Mouse (Mus musculus): ENCODE results near the gene Ccl25. TPM values are rescaled to one million over a fixed set of nuclear protein-coding genes. Genes with fewer than 3 reads are reported as not detected.
"Not testable (repeated sequence)": the region's sequence is repeated elsewhere in the genome, so short reads cannot be mapped to it uniquely, and the experiment has no call there.

Gene Ccl25
- polyA plus RNA-seq, 1 experiment from 2014 or later, result 21.7 TPM

DNA sequence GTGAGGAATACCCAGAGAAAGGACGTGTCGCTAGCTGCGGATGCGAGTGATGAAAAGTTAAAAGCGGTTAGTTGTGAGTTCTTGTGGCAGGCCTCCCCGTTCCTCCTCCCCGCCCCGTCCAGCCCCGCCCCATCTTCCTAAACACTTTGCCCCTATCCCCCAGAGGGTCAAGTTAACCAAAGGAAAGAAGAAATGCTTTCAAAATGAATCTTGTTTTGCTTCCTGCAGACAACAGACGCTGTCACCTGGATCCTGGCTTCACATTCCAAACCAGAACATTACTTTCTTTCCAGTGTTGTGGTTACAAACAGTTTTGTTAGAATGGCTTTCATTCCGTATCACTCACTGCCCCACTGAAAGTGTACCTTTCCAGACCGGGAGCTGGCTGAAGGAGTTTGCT lies 23.3 kb downstream of the Ccl25 start:
- 43% methylated on average over 12 of the region's 12 CpGs for WGBS
- no peak for ATAC-seq (replicated peaks)
- H3K27me3 ChIP-seq, result no peaks in the 10 kb centered on the region
- H3K9me3 ChIP-seq, result no peaks in the 10 kb centered on the region
- no peak overlapping the region for H3K4me3 ChIP-seq
- H3K9ac ChIP-seq (replicated peaks), result no peak overlapping the region
- H3K4me2 ChIP-seq (replicated peaks), result no peak overlapping the region
- H3K4me1 ChIP-seq, result no peaks in the 10 kb centered on the region
- H3K27ac ChIP-seq (replicated peaks), result no peak overlapping the region
- no peaks in the 10 kb centered on the region for H3K36me3 ChIP-seq

DNA sequence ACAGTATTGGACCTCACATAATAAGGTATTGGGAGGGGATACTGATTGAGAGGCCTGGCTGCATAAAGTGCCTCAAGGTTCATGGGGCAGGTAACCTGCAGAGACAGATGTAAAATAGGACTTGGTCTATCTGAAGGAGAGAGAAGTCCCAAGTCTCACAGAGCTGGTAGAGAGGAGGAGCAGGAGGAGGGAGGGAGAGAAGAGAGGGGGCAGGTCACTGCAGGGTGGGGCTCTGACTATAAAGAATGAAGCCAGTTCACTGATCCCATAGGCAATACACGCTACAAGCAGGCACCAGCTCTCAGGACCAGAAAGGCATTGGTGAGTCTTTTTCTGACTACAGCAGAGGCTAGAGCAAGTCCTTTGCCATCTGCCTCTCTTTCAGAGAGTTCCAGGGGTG lies 24.3 kb downstream of the Ccl25 start:
- Histone ChIP-seq H3K4me3 (no peak overlapping the region), H3K27me3 (no peaks in the 10 kb centered on the region), H3K27ac (replicated peaks) (no peak overlapping the region), H3K9me3 (no peaks in the 10 kb centered on the region), H3K36me3 (no peaks in the 10 kb centered on the region), H3K4me2 (replicated peaks) (no peak overlapping the region), H3K9ac (replicated peaks) (no peak overlapping the region), H3K4me1 (no peaks in the 10 kb centered on the region)
- WGBS, result 65% methylated on average over 1 of the region's 1 CpGs
- no peak for ATAC-seq (replicated peaks)

DNA sequence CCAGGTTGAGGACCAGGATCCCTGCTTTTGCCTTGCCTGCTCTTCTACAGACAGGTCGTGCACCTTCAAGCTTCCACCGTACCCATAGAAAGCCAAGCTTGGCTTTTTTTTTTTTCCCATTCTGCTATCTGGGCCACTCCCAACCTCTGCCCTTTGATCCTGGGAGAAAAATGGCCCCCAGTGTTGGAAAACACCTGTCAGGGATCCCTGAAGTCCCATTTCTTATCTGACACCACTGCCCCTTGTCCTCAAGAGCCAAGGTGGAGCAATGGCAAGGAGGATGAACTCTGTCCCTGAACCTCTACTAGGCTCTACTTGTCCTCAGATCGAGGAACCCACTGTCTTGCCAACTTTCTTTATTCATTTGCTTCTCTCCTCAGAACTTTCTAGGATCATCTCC lies 25.6 kb downstream of the Ccl25 start:
- WGBS, result 82% methylated on average over 3 of the region's 3 CpGs
- H3K9ac ChIP-seq (replicated peaks), result no peak overlapping the region
- no peak for ATAC-seq (replicated peaks)
- H3K4me3 ChIP-seq, result no peak overlapping the region
- no peak overlapping the region for H3K27ac ChIP-seq (replicated peaks)
- H3K4me1 ChIP-seq, result no peaks in the 10 kb centered on the region
- no peaks in the 10 kb centered on the region for H3K27me3 ChIP-seq
- H3K9me3 ChIP-seq, result no peaks in the 10 kb centered on the region
- H3K36me3 ChIP-seq, result no peaks in the 10 kb centered on the region
- no peak overlapping the region for H3K4me2 ChIP-seq (replicated peaks)

DNA sequence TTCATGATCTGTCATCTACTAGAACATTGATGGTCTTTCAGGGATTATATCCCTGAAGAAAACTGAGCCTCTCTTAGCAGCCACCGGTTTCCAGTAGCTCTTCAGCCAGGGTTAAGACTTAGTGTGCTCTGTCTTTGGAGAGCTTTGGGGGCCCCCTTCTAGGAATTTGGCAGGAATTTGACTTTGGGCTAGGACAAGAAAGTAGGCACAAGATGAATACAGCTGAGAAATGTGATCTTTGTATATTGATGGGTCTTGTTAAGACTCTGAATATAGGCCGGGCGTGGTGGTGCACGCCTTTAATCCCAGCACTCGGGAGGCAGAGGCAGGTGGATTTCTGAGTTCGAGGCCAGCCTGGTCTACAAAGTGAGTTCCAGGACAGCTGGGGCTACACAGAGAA lies 27.6 kb downstream of the Ccl25 start:
- not testable (repeated sequence) for H3K27ac ChIP-seq (replicated peaks); H3K4me3 ChIP-seq; ATAC-seq (replicated peaks); H3K4me2 ChIP-seq (replicated peaks); H3K9me3 ChIP-seq; H3K36me3 ChIP-seq; H3K4me1 ChIP-seq; H3K27me3 ChIP-seq; H3K9ac ChIP-seq (replicated peaks)
- whole genome bisulfite sequencing, result 93% methylated on average over 6 of the region's 6 CpGs

DNA sequence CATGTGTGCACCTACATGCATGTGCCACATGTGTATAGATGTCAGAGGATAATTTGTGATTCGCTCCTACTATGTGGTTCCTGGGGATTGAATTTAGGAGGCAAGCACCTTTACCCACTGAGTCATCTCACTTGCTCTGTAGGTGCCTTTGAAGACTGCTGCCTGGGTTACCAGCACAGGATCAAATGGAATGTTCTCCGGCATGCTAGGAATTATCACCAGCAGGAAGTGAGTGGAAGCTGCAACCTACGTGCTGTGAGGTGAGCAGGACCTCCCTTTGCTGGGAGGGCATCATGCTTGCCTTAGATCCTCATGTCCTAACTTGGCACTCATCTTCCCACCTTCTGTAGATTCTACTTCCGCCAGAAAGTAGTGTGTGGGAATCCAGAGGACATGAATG lies 28.7 kb downstream of the Ccl25 start:
- H3K27me3 ChIP-seq, result no peaks in the 10 kb centered on the region
- no peak for ATAC-seq (replicated peaks)
- H3K4me2 ChIP-seq (replicated peaks), result no peak overlapping the region
- 87% methylated on average over 4 of the region's 4 CpGs for WGBS
- no peak overlapping the region for H3K9ac ChIP-seq (replicated peaks)
- no peak overlapping the region for H3K27ac ChIP-seq (replicated peaks)
- no peaks in the 10 kb centered on the region for H3K4me1 ChIP-seq
- H3K36me3 ChIP-seq, result no peaks in the 10 kb centered on the region
- H3K4me3 ChIP-seq, result no peak overlapping the region
- no peaks in the 10 kb centered on the region for H3K9me3 ChIP-seq

DNA sequence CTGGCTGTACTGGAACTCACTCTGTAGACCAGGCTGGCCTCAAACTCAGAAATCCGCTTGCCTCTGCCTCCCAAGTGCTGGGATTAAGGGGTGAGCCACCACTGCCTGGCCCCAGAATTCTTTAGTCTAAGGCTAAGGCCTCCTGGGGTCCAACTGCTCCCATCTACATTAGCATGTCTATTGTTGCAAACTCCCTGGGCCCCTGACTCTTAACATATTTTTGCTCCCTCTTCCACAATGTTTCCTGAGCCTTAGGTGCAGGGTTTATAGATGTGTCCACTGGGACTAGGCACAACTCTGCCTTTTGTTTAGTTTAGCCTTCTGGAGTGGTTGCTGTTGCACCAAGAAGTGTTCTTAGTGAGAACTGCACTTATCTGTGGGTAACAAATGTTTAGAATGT lies 29.5 kb downstream of the Ccl25 start:
- Histone ChIP-seq H3K4me1 (0 out of 2 replicates have a peak, but pooled peaks cover 4% of the 10 kb centered on the region), H3K9ac (replicated peaks) (no peak overlapping the region), H3K27ac (replicated peaks) (no peak overlapping the region), H3K4me2 (replicated peaks) (no peak overlapping the region), H3K27me3 (no peaks in the 10 kb centered on the region), H3K4me3 (no peak overlapping the region), H3K36me3 (no peaks in the 10 kb centered on the region), H3K9me3 (no peaks in the 10 kb centered on the region)
- 95% methylated on average over 1 of the region's 1 CpGs for WGBS
- ATAC-seq (replicated peaks), result no peak

DNA sequence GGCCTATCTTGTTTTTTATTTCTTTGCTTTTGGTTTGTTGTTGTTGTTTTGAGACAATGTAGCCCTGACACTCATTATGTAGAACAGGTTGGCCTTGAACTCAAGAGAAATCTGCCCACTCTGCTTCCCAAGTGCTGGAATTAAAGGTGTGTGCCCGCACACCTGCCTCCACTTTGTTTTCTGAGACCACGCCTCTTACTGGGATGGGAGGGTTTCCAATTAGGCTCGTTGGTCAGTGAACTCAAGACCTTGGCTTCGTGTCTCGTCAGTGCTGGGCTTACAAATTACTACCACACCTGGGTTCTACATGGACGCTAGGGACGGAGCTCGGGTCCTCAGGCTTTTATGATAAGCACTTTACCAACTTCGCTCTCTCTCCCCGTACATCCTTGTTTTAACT lies 30.4 kb downstream of the Ccl25 start:
- H3K4me1 ChIP-seq, result 0 out of 2 replicates have a peak, but pooled peaks cover 4% of the 10 kb centered on the region
- H3K36me3 ChIP-seq, result no peaks in the 10 kb centered on the region
- WGBS, result 92% methylated on average over 10 of the region's 10 CpGs
- H3K9ac ChIP-seq (replicated peaks), result no peak overlapping the region
- no peaks in the 10 kb centered on the region for H3K27me3 ChIP-seq
- no peak overlapping the region for H3K4me2 ChIP-seq (replicated peaks)
- H3K9me3 ChIP-seq, result no peaks in the 10 kb centered on the region
- H3K4me3 ChIP-seq, result no peak overlapping the region
- ATAC-seq (replicated peaks), result no peak
- no peak overlapping the region for H3K27ac ChIP-seq (replicated peaks)

DNA sequence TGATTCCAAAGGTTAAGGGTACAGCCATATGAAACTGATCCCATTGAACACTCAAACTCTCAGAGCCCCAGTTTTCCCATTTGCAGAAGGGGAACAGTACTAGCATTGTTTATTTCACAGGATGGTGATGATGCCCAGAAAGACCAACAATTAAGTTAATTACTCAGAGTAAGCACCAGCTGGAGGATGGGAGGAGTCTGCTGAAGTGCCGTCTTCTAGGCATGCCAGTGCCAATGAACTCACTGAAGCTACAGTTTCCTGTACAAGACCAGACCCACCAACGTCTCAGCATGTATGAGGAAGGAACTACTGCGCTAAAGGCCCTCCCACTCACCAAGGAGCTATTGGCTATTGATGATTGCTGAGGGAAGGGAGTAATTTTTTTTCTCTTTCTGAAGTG lies 34.4 kb downstream of the Ccl25 start:
- H3K4me3 ChIP-seq, result no peak overlapping the region
- no peaks in the 10 kb centered on the region for H3K36me3 ChIP-seq
- no peak overlapping the region for H3K9ac ChIP-seq (replicated peaks)
- no peaks in the 10 kb centered on the region for H3K9me3 ChIP-seq
- H3K4me2 ChIP-seq (replicated peaks), result no peak overlapping the region
- H3K27ac ChIP-seq (replicated peaks), result no peak overlapping the region
- ATAC-seq (replicated peaks), result peak; percentile 74
- WGBS, result 39% methylated on average over 3 of the region's 3 CpGs
- no peaks in the 10 kb centered on the region for H3K27me3 ChIP-seq
- H3K4me1 ChIP-seq, result 0 out of 2 replicates have a peak, but pooled peaks cover 4% of the 10 kb centered on the region

DNA sequence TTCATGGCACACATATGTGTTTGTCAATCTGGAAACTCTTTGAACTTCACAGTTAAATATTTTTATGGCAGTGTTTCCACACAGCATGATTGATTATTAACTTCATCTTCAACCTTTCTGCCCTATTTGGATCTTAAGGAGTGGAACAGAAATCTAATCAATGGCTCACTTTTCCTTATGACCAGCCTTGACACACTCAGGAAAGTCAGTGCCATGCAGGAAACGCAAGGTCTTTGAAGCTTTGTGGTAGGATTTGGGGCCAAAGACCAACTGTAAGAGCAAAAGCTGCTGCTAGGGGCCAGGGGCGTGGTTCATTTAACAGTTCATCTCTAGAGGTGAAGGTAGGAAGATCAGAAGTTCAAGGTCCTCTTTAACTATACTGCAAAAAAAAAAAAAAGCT lies 35.9 kb downstream of the Ccl25 start:
- Histone ChIP-seq H3K27me3 (no peaks in the 10 kb centered on the region), H3K4me3 (no peak overlapping the region), H3K9me3 (no peaks in the 10 kb centered on the region), H3K9ac (replicated peaks) (no peak overlapping the region), H3K4me1 (0 out of 2 replicates have a peak, but pooled peaks cover 4% of the 10 kb centered on the region), H3K4me2 (replicated peaks) (no peak overlapping the region), H3K27ac (replicated peaks) (no peak overlapping the region), H3K36me3 (no peaks in the 10 kb centered on the region)
- 86% methylated on average over 2 of the region's 2 CpGs for WGBS
- no peak for ATAC-seq (replicated peaks)

DNA sequence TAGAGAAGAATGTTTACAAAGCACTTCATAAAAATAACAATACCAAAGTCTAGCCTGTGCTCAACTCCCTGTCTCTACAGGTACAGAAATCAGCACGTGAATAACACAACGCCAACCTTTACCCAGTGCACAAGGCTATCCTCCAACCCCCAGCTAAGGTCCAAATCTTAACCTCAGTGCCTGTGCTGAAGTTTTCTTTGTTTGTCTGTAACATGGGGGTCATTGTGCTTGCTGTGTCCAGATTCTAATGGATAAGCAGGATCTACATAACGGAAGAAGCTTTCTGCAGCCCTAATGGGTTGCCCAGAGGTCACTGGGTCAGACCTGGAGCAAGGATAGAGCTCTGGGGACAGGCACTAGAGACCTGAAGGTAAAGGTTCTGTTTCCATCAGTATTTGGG lies 41.2 kb downstream of the Ccl25 start:
- no peaks in the 10 kb centered on the region for H3K9me3 ChIP-seq
- 88% methylated on average over 3 of the region's 3 CpGs for WGBS

DNA sequence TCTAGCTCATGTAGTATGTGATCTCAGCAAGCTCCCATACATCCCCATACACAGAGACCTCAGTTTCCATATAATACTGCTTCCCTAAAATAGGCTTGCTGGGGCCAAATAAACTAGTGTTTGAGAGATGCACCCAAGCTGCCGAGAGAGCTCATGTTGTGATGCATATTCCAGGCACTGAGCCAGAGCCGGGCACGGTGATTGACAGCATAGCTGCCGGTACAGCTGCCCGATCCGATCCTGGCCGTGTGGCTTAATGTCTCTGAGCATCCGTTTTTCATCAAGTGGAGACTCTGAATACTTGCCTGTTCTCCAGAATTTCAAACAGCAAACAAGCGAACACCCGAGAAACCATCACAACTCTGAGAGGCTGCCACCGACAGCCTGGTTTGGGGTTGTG lies 42.8 kb downstream of the Ccl25 start:
- Histone ChIP-seq H3K27me3 (no peaks in the 10 kb centered on the region), H3K9me3 (no peaks in the 10 kb centered on the region), H3K36me3 (no peaks in the 10 kb centered on the region), H3K4me2 (replicated peaks) (no peak overlapping the region), H3K27ac (replicated peaks) (peak overlapping the region; percentile 64), H3K4me3 (no peak overlapping the region), H3K4me1 (peaks cover 7% of the 10 kb centered on the region), H3K9ac (replicated peaks) (no peak overlapping the region)
- ATAC-seq (replicated peaks), result peak; percentile 87
- WGBS, result 45% methylated on average over 11 of the region's 11 CpGs

More for the DNA sequence above, 41.2 kb downstream of the Ccl25 start:
- H3K4me1 ChIP-seq, result peaks cover 7% of the 10 kb centered on the region
- no peak for ATAC-seq (replicated peaks)
- H3K27me3 ChIP-seq, result no peaks in the 10 kb centered on the region
- no peaks in the 10 kb centered on the region for H3K36me3 ChIP-seq
- H3K9ac ChIP-seq (replicated peaks), result no peak overlapping the region
- no peak overlapping the region for H3K4me2 ChIP-seq (replicated peaks)
- H3K27ac ChIP-seq (replicated peaks), result no peak overlapping the region
- no peak overlapping the region for H3K4me3 ChIP-seq

DNA sequence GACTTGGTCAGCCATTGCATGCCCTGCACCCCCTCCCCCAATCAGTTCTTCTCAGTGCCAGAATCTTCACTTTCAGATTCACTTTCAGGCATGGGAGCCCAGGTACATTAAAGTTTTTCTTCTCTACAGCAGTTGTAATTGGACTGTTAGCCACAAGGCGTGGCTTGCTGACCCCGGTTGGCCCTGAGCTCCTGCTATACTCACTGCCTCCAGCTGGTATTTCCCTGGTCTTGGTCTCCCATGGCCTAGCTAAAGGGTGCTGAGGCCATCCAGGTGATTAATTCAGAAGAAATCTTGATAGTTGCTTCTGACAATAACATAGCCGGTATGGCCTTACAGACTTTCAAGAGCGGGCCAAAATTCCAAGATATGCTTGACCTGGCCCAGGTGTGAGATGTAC lies 43.5 kb downstream of the Ccl25 start:
- H3K36me3 ChIP-seq, result no peaks in the 10 kb centered on the region
- H3K4me2 ChIP-seq (replicated peaks), result no peak overlapping the region
- H3K9ac ChIP-seq (replicated peaks), result no peak overlapping the region
- no peaks in the 10 kb centered on the region for H3K9me3 ChIP-seq
- peak overlapping the region; percentile 64; the same call in 1 of the 2 replicates for H3K27ac ChIP-seq (replicated peaks)
- 96% methylated on average over 4 of the region's 4 CpGs for WGBS
- no peak for ATAC-seq (replicated peaks)
- H3K4me3 ChIP-seq, result no peak overlapping the region
- H3K27me3 ChIP-seq, result no peaks in the 10 kb centered on the region
- peaks cover 7% of the 10 kb centered on the region for H3K4me1 ChIP-seq

DNA sequence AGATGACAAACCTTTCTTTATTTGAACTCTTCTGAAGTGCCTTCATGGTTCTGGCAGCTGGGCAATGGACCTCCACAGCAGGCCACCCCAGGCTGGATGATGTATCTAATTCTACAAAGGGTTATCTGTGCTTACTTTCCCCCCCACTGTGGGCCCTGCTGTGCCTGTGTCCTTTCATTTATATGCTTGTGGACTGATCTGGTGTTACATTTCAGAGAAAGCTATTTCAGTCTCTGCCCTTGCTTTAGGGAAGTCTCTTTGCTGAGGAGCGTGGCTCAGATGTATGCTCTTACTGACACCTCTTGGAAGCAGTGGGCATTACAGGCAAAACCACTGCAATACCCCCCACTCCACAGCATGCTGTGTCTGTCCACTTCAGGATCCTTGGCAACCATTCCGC lies 45.1 kb downstream of the Ccl25 start:
- Histone ChIP-seq H3K27me3 (no peaks in the 10 kb centered on the region), H3K4me1 (peaks cover 7% of the 10 kb centered on the region), H3K4me2 (replicated peaks) (no peak overlapping the region), H3K4me3 (no peak overlapping the region), H3K27ac (replicated peaks) (no peak overlapping the region), H3K9ac (replicated peaks) (no peak overlapping the region), H3K36me3 (no peaks in the 10 kb centered on the region), H3K9me3 (no peaks in the 10 kb centered on the region)
- no peak for ATAC-seq (replicated peaks)
- WGBS, result 40% methylated on average over 2 of the region's 2 CpGs
